ENCODE assay signal across 9 mouse cellular contexts in the genomic region with DNA sequence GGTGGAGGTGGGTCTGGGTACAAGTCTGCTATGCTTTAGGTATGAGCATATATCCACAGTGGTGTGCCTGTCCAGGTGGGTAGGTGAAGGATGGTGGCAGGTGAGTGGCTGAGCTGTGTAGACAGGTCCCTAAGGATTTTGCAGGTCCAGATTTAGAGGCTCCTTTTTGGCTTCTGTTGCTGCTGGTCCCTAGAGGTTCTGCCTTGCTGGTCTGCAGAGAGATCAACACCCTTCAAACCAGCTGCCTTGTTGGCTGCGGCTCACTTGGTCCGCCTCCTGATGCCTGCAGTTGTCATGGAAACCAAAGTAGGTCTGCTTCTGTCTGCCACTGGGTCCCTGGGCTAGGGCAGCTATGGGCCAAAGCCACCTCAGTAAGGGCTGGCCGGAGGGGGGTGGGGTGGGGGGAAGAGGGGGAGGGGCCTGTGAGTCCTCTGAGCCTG. TPM values are rescaled to one million over a fixed set of nuclear protein-coding genes. Genes with fewer than 3 reads are reported as not detected.
A peak's percentile ranks its signal among the peaks of the same experiment; 100 is the strongest.
DNase-seq lines count a peak whose midpoint lies in the region; ATAC-seq and TF ChIP-seq lines count a peak whose summit lies in the region.
"Had no signal": no experiment of that assay in that cellular context is flagged by ENCODE, and none has a peak within 500 bp of the region (broad histone marks: within the 10 kb centered on the region; RNA-seq: fewer than 3 reads in every experiment).

No protein-coding gene starts in this region.

- TF ChIP-seq CTCF in liver, postnatal 0 days (IDR thresholded peaks at IDR 0.05; ENCODE audit: low read depth), result no peak

- WGBS in liver, embryonic 11.5 days, result 30% methylated on average over 3 of the region's 3 CpGs
- WGBS in liver, embryonic 12.5 days (ENCODE audit: insufficient replicate concordance), result 22% methylated on average over 3 of the region's 3 CpGs
- 0% methylated on average over 3 of the region's 3 CpGs for WGBS in hindbrain, embryonic 14.5 days
- 0% methylated on average over 3 of the region's 3 CpGs for WGBS in midbrain, embryonic 14.5 days
- WGBS in liver, postnatal 0 days (ENCODE audit: insufficient replicate concordance), result 29% methylated on average over 3 of the region's 3 CpGs

- H3K27ac ChIP-seq in liver, embryonic 11.5 days (ENCODE audit: low read depth, low read length), result no peak overlapping the region
- H3K27ac ChIP-seq in liver, embryonic 12.5 days, result no peak overlapping the region
- H3K27ac ChIP-seq in hindbrain, embryonic 14.5 days, result peak overlapping the region; percentile 52; the same call in 1 of the 2 replicates
- peak overlapping the region; percentile 70 for H3K27ac ChIP-seq in midbrain, embryonic 14.5 days (replicated peaks; ENCODE audit: low read depth, low read length)
- H3K27ac ChIP-seq in liver, postnatal 0 days (ENCODE audit: low read depth), result no peak overlapping the region

- intact Hi-C loops in heart, postnatal 14 days (cut with DNase I), result no loop called here

- no peak overlapping the region for H3K4me3 ChIP-seq in liver, embryonic 11.5 days (ENCODE audit: low read depth, low read length)
- no peak overlapping the region for H3K4me3 ChIP-seq in liver, embryonic 12.5 days
- H3K4me3 ChIP-seq in hindbrain, embryonic 14.5 days (replicated peaks; ENCODE audit: low read length), result no peak overlapping the region
- no peak overlapping the region for H3K4me3 ChIP-seq in midbrain, embryonic 14.5 days (replicated peaks; ENCODE audit: low read depth, low read length)
- no peak overlapping the region for H3K4me3 ChIP-seq in liver, postnatal 0 days (ENCODE audit: low read depth, low read length)

- no peak for TF ChIP-seq EP300 in liver, postnatal 0 days (IDR thresholded peaks at IDR 0.05; ENCODE audit: low read depth)

- H3K9me3 ChIP-seq in liver, embryonic 11.5 days (ENCODE audit: control insufficient read depth, low read length), result no peaks in the 10 kb centered on the region
- no peaks in the 10 kb centered on the region for H3K9me3 ChIP-seq in liver, embryonic 12.5 days (replicated peaks)
- no peaks in the 10 kb centered on the region for H3K9me3 ChIP-seq in hindbrain, embryonic 14.5 days (ENCODE audit: control insufficient read depth, low read length)
- no peaks in the 10 kb centered on the region for H3K9me3 ChIP-seq in midbrain, embryonic 14.5 days (ENCODE audit: control insufficient read depth, low read length)
- H3K9me3 ChIP-seq in liver, postnatal 0 days (ENCODE audit: low read length), result no peaks in the 10 kb centered on the region

- H3K27me3 ChIP-seq in liver, embryonic 11.5 days (replicated peaks; ENCODE audit: control insufficient read depth, insufficient read depth, low read length), result peaks cover 18% of the 10 kb centered on the region; the same call in 1 of the 2 replicates
- peaks cover 32% of the 10 kb centered on the region for H3K27me3 ChIP-seq in liver, embryonic 12.5 days (replicated peaks)
- no peaks in the 10 kb centered on the region for H3K27me3 ChIP-seq in hindbrain, embryonic 14.5 days (ENCODE audit: control insufficient read depth, insufficient read depth, low read length)
- H3K27me3 ChIP-seq in midbrain, embryonic 14.5 days (ENCODE audit: control insufficient read depth, insufficient read depth, low read length), result no peaks in the 10 kb centered on the region
- no peaks in the 10 kb centered on the region for H3K27me3 ChIP-seq in liver, postnatal 0 days (ENCODE audit: insufficient read depth, low read length)

- DNase-seq in liver, embryonic 11.5 days (ENCODE audit: low spot score), result peak; percentile 32
- peak; percentile 82 for DNase-seq in embryo, embryonic 10.5 days (ENCODE audit: low spot score)
- DNase-seq in hindbrain, embryonic 14.5 days (ENCODE audit: low spot score), result peak; percentile 67
- peak; percentile 84 for DNase-seq in midbrain, embryonic 14.5 days
- DNase-seq in heart, postnatal 14 days, result no peak
- DNase-seq in liver, postnatal 0 days, result no peak

- H3K4me2 ChIP-seq in liver, embryonic 11.5 days, result no peak overlapping the region
- no peak overlapping the region for H3K4me2 ChIP-seq in liver, embryonic 12.5 days
- no peak overlapping the region for H3K4me2 ChIP-seq in hindbrain, embryonic 14.5 days (replicated peaks)
- H3K4me2 ChIP-seq in midbrain, embryonic 14.5 days (ENCODE audit: low read length), result 0 out of 2 replicates have a peak overlapping the region, but pooled peaks have one; percentile 9
- H3K4me2 ChIP-seq in liver, postnatal 0 days (ENCODE audit: low read depth, low read length), result no peak overlapping the region

- no peak overlapping the region for H3K9ac ChIP-seq in liver, embryonic 11.5 days (ENCODE audit: low read depth, low read length)
- H3K9ac ChIP-seq in liver, embryonic 12.5 days, result no peak overlapping the region
- H3K9ac ChIP-seq in hindbrain, embryonic 14.5 days, result no peak overlapping the region
- no peak overlapping the region for H3K9ac ChIP-seq in midbrain, embryonic 14.5 days (replicated peaks; ENCODE audit: low read length)
- H3K9ac ChIP-seq in liver, postnatal 0 days (replicated peaks), result no peak overlapping the region

- no peaks in the 10 kb centered on the region for H3K4me1 ChIP-seq in liver, embryonic 11.5 days (replicated peaks; ENCODE audit: control insufficient read depth, insufficient read depth, low read length)
- H3K4me1 ChIP-seq in liver, embryonic 12.5 days, result no peaks in the 10 kb centered on the region; the same call in 1 of the 2 replicates
- peaks cover 18% of the 10 kb centered on the region for H3K4me1 ChIP-seq in hindbrain, embryonic 14.5 days (replicated peaks; ENCODE audit: control insufficient read depth, insufficient read depth, low read length)
- peaks cover 23% of the 10 kb centered on the region for H3K4me1 ChIP-seq in midbrain, embryonic 14.5 days (ENCODE audit: control insufficient read depth, insufficient read depth, low read length)
- H3K4me1 ChIP-seq in liver, postnatal 0 days (ENCODE audit: insufficient read depth), result no peaks in the 10 kb centered on the region

- H3K36me3 ChIP-seq in liver, embryonic 11.5 days (ENCODE audit: control insufficient read depth, insufficient read depth, low read length), result no peaks in the 10 kb centered on the region
- H3K36me3 ChIP-seq in liver, embryonic 12.5 days, result no peaks in the 10 kb centered on the region
- H3K36me3 ChIP-seq in hindbrain, embryonic 14.5 days (replicated peaks; ENCODE audit: control insufficient read depth, insufficient read depth), result no peaks in the 10 kb centered on the region
- no peaks in the 10 kb centered on the region for H3K36me3 ChIP-seq in midbrain, embryonic 14.5 days (ENCODE audit: control insufficient read depth, insufficient read depth, low read length)
- no peaks in the 10 kb centered on the region for H3K36me3 ChIP-seq in liver, postnatal 0 days (replicated peaks; ENCODE audit: insufficient read depth, low read length)

- ATAC-seq in liver, embryonic 11.5 days (replicated peaks; ENCODE audit: low FRiP score), result no peak
- no peak for ATAC-seq in liver, embryonic 12.5 days
- peak; percentile 88 for ATAC-seq in hindbrain, embryonic 14.5 days (ENCODE audit: low FRiP score)
- ATAC-seq in midbrain, embryonic 14.5 days (ENCODE audit: low FRiP score, low TSS enrichment), result peak; percentile 83
- no peak for ATAC-seq in inflammation-experienced regulatory T-cells, adult 6 months
- no peak for ATAC-seq in liver, postnatal 0 days

RNA-seq across cellular contexts. Expression of gene 4931429L15Rik, which starts 18.1 kb away (rescaled TPM):
- polyA plus RNA-seq in liver, embryonic 11.5 days (2014; fragmentation: Nextera tagmentation; extraction: Ambion mirVana), result not detected in 2 replicates
- not detected in 2 replicates for polyA plus RNA-seq in liver, embryonic 12.5 days (2016; fragmentation: Nextera tagmentation; extraction: Ambion mirVana)
- polyA plus RNA-seq in hindbrain, embryonic 14.5 days (2014; fragmentation: Nextera tagmentation; extraction: Ambion mirVana), result not detected in 2 replicates
- not detected in 2 replicates for polyA plus RNA-seq in midbrain, embryonic 14.5 days (2014; fragmentation: Nextera tagmentation; extraction: Ambion mirVana)
- polyA plus RNA-seq in inflammation-experienced regulatory T-cells, adult 6 months (2017; shearing (Covaris generic)), result not detected
- not detected for total RNA-seq in heart, postnatal 14 days (2021)
- polyA plus RNA-seq in liver, postnatal 0 days (2015; fragmentation: Nextera tagmentation; extraction: Ambion mirVana), result not detected in 2 replicates
- polyA plus RNA-seq: limb, embryonic 14.5 days had no signal

RNA-seq across cellular contexts. Expression of gene Bud13, which starts 55.1 kb away (rescaled TPM):
- 20.7 and 22.4 TPM in 2 replicates for polyA plus RNA-seq in liver, embryonic 11.5 days (2014; fragmentation: Nextera tagmentation; extraction: Ambion mirVana)
- 12.3 and 13.2 TPM in 2 replicates for polyA plus RNA-seq in liver, embryonic 12.5 days (2016; fragmentation: Nextera tagmentation; extraction: Ambion mirVana)
- 15.1 and 16.0 TPM in 2 replicates for polyA plus RNA-seq in hindbrain, embryonic 14.5 days (2014; fragmentation: Nextera tagmentation; extraction: Ambion mirVana)
- 15.5 and 16.9 TPM in 2 replicates for polyA plus RNA-seq in midbrain, embryonic 14.5 days (2014; fragmentation: Nextera tagmentation; extraction: Ambion mirVana)
- polyA plus RNA-seq in inflammation-experienced regulatory T-cells, adult 6 months (2017; shearing (Covaris generic)), result 10 to 100 TPM; 12.1 to 19.9 (median 19.7) TPM
- total RNA-seq in heart, postnatal 14 days (2021), result 1 to 10 TPM; 7.4 to 7.7 TPM
- 4.0 TPM in 2 replicates for polyA plus RNA-seq in liver, postnatal 0 days (2015; fragmentation: Nextera tagmentation; extraction: Ambion mirVana)

Comparison
In these comparisons a context has a peak if more than half of its experiments do, and no peak if none do; other contexts are left out.
1. DNase-seq: peak in liver, embryonic 11.5 days (single experiment), embryo, embryonic 10.5 days (single experiment), hindbrain, embryonic 14.5 days (single experiment) and midbrain, embryonic 14.5 days (single experiment); none in heart, postnatal 14 days (0 of 2) and liver, postnatal 0 days (single experiment).
2. ATAC-seq: peak in hindbrain, embryonic 14.5 days (single experiment) and midbrain, embryonic 14.5 days (single experiment); none in liver, embryonic 11.5 days (single experiment), liver, embryonic 12.5 days (single experiment), inflammation-experienced regulatory T-cells, adult 6 months (single experiment) and liver, postnatal 0 days (single experiment).
3. H3K27ac ChIP-seq: peak in hindbrain, embryonic 14.5 days (single experiment) and midbrain, embryonic 14.5 days (single experiment); none in liver, embryonic 11.5 days (single experiment), liver, embryonic 12.5 days (single experiment) and liver, postnatal 0 days (single experiment).